Mouse (Mus musculus) liver, embryonic 14.5 days (tissue): ENCODE measurements around the gene Slf2.

ENCODE experiments used
- CTCF ChIP-seq: IDR thresholded peaks from 2 replicates; pipeline ENCODE4 v1.5.1; 2016; ENCODE audit warnings: antibody characterized with exemption, low read depth, control low read depth
- EP300 ChIP-seq: IDR thresholded peaks from 2 replicates; pipeline ENCODE4 v1.6.1; 2016; ENCODE audit warnings: antibody characterized with exemption, low read depth

GRCm38 (mm10) chr19:44930122-44930521 is 829 bp upstream of the Slf2 start:
- TF ChIP-seq EP300 = no peak
- TF ChIP-seq CTCF = no peak
